Mouse (Mus musculus) heart, postnatal 0 days (tissue): ENCODE measurements around the gene Ptbp1. TPM values are rescaled to one million over a fixed set of nuclear protein-coding genes. Genes with fewer than 3 reads are reported as not detected.

Experiments used
- ATAC-seq: fragments of 200-750 bp; cut with Nextera tagmentation; 2 replicates; pipeline ENCODE4 v1.8.0; 2017; ENCODE audit warnings: low read depth, moderate number of reproducible peaks, moderate library complexity; ENCODE audit not compliant: insufficient read depth
- DNase-seq: peaks from one replicate; pipeline ENCODE4 v3.0.0-alpha.2; 2016; ENCODE audit warnings: low spot score
- H3K27ac ChIP-seq: fragments of 300-500 bp; sonication (generic); 2 replicates; pipeline ENCODE4 v1.5.1; 2014; ENCODE audit warnings: low read depth, mild to moderate bottlenecking
- H3K27me3 ChIP-seq: fragments of 300-500 bp; sonication (generic); 2 replicates; pipeline ENCODE4 v1.6.1; 2014; ENCODE audit warnings: low read length, mixed read lengths; ENCODE audit not compliant: control insufficient read depth, insufficient read depth
- H3K36me3 ChIP-seq: fragments of 300-500 bp; sonication (generic); replicated peaks from 2 replicates; pipeline ENCODE4 v1.6.1; 2014; ENCODE audit warnings: low read length, mixed read lengths; ENCODE audit not compliant: control insufficient read depth, insufficient read depth
- H3K4me1 ChIP-seq: fragments of 300-500 bp; sonication (generic); 2 replicates; pipeline ENCODE4 v1.6.1; 2014; ENCODE audit warnings: antibody characterized with exemption; ENCODE audit not compliant: control insufficient read depth, insufficient read depth
- H3K4me2 ChIP-seq: fragments of 300-500 bp; sonication (generic); 2 replicates; pipeline ENCODE4 v1.6.1; 2014; ENCODE audit warnings: low read depth, mild to moderate bottlenecking, low read length, moderate library complexity
- H3K4me3 ChIP-seq: fragments of 300-500 bp; sonication (generic); 2 replicates; pipeline ENCODE4 v1.5.1; 2014; ENCODE audit warnings: low read depth, low read length
- H3K9ac ChIP-seq: fragments of 300-500 bp; sonication (generic); replicated peaks from 2 replicates; pipeline ENCODE4 v1.6.1; 2014; ENCODE audit warnings: low read depth, low read length, mixed read lengths
- H3K9me3 ChIP-seq: fragments of 300-500 bp; sonication (generic); replicated peaks from 2 replicates; pipeline ENCODE4 v1.6.1; 2016; ENCODE audit warnings: low read length; ENCODE audit not compliant: control insufficient read depth
- CTCF ChIP-seq: IDR thresholded peaks from 2 replicates; pipeline ENCODE4 v1.5.1; 2016; ENCODE audit warnings: antibody characterized with exemption, control low read depth, low read depth
- EP300 ChIP-seq: IDR thresholded peaks from 2 replicates; pipeline ENCODE4 v1.6.1; 2016; ENCODE audit warnings: antibody characterized with exemption, low read depth
- WGBS: fragments of 180-500 bp; shearing (Covaris S2); extraction: QIAGEN DNeasy Blood & Tissue Kit; methylation state at CpG from one replicate; pipeline ENCODE4 v1.1.7; 2014; 5-methylcytosine and 5-hydroxymethylcytosine counted together
- polyA plus RNA-seq: library from polyadenylated mRNA; unstranded; fragments of >200 nt; fragmentation: Nextera tagmentation; extraction: Ambion mirVana; gene quantifications from 2 replicates; pipeline ENCODE4 v1.2.1, GENCODE M21; 2015
- total RNA-seq: library from RNA; depleted of rRNA; stranded (reverse); fragments of >200 nt; gene quantifications from 2 replicates; pipeline ENCODE4 v1.2.3, GENCODE M21; 2014; ENCODE audit warnings: low replicate concordance

Gene Ptbp1
- total and polyA plus RNA-seq, 2 experiments from 2014 or later, result 40.4 to 186 TPM

DNA sequence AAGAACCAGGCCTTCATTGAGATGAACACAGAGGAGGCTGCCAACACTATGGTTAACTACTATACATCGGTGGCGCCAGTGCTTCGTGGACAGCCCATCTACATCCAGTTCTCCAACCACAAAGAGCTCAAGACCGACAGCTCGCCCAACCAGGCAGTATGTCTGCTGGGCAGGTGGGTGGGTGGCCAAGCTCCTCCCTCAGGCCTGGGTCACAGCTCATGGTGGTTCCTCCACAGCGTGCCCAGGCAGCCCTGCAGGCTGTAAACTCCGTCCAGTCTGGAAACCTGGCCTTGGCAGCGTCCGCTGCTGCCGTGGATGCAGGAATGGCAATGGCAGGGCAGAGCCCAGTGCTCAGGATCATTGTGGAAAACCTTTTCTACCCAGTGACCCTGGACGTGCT is 4.9 kb downstream of the Ptbp1 start:
- Histone ChIP-seq H3K9me3 (no peaks in the 10 kb centered on the region), H3K9ac (no peak overlapping the region), H3K4me1 (peaks cover 39% of the 10 kb centered on the region), H3K27me3 (no peaks in the 10 kb centered on the region), H3K4me3 (no peak overlapping the region), H3K36me3 (peaks cover 64% of the 10 kb centered on the region), H3K4me2 (no peak overlapping the region), H3K27ac (0 out of 2 replicates have a peak overlapping the region, but pooled peaks have one; percentile 75)
- DNase-seq (no peak), ATAC-seq (no peak)
- TF ChIP-seq EP300 (no peak), CTCF (no peak)
- 55% methylated on average over 11 of the region's 11 CpGs for WGBS

DNA sequence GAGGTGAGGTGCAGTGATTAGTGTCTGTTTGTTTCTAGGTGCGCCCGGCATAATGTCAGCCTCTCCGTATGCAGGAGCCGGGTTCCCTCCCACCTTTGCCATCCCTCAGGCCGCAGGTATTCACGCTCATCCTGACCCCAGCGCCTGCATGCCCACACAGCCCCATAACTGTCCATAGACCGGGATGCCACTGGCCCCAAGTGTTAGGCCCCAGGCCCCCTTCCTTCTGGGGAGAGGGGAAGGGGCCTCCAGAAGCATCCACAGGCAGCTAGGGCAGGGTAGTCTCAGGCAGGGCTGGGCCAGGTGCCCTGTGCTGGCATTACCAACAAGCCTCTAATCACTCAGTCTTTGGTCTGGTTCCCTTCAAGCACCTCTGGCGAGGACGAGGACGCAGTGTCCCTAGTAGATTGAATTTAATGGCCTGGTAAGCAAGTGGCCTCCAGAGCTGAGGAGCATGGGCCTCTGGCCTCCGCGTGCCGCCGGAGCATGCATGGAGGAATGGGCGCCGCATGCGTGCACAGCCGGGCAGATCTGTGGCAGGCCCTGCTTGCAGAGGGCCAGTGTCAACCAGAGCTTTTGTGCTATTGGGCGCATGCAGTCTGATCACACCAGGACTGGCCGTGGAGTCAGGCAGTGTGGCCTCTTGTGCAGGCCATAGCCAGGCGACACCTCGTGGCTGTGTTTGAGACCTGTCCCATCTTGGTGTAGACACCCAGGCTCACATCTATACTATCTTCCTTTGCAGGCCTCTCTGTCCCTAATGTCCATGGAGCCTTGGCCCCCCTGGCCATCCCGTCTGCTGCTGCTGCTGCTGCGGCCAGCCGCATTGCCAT is 6.1 kb downstream of the Ptbp1 start:
- WGBS, result 91% methylated on average over 26 of the region's 26 CpGs
- Histone ChIP-seq H3K9me3 (no peaks in the 10 kb centered on the region), H3K36me3 (peaks cover 71% of the 10 kb centered on the region), H3K27me3 (no peaks in the 10 kb centered on the region), H3K27ac (no peak overlapping the region), H3K4me2 (no peak overlapping the region), H3K9ac (no peak overlapping the region), H3K4me3 (no peak overlapping the region), H3K4me1 (peaks cover 39% of the 10 kb centered on the region)
- ATAC-seq (no peak), DNase-seq (no peak)
- TF ChIP-seq EP300, result no peak
- TF ChIP-seq CTCF, result no peak

DNA sequence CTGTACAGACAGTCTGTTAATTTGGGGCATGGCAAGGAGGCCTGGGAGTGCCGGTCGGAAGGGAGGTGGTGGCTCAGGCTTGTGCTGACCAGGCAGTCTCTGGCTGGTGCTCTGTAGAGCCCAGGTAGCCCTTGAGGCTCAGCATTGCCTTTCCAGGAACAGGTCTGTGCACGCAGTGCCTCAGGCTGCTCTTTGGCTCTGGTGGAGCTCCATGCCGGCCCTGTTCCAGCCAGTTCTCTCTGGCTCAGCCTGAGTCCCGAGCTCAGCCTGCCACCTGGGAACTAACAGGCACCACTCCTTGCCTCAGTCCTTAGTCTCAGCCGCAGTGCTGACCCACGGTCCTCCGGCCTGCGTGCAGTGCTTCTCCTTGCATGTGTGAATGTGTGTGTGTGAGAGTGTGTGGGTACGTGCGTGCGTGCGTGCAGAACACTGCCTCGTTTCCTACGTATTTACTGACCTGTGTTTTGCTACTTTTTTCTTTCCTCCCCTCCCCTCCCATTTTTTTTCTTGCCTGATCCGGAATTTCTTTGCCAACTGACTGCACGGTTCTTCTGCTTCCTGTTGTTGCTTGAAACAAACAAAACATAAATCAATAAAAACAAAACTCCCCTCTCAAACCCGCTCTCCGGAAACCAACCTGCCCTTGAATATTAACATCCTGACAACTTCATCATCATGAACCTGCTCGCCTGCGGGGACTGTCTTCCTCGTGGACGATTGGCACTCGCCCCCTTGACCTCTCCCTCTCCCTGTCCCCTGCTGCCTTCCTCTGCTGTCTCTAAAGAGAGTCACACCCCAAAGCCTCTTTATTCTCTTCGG is 7.2 kb downstream of the Ptbp1 start:
- Histone ChIP-seq H3K27me3 (no peaks in the 10 kb centered on the region), H3K9ac (no peak overlapping the region), H3K36me3 (peaks cover 71% of the 10 kb centered on the region), H3K9me3 (no peaks in the 10 kb centered on the region), H3K4me3 (no peak overlapping the region), H3K27ac (no peak overlapping the region), H3K4me2 (no peak overlapping the region), H3K4me1 (peaks cover 32% of the 10 kb centered on the region)
- DNase-seq (no peak), ATAC-seq (no peak)
- WGBS, result 77% methylated on average over 25 of the region's 25 CpGs
- TF ChIP-seq CTCF (no peak), EP300 (no peak)

DNA sequence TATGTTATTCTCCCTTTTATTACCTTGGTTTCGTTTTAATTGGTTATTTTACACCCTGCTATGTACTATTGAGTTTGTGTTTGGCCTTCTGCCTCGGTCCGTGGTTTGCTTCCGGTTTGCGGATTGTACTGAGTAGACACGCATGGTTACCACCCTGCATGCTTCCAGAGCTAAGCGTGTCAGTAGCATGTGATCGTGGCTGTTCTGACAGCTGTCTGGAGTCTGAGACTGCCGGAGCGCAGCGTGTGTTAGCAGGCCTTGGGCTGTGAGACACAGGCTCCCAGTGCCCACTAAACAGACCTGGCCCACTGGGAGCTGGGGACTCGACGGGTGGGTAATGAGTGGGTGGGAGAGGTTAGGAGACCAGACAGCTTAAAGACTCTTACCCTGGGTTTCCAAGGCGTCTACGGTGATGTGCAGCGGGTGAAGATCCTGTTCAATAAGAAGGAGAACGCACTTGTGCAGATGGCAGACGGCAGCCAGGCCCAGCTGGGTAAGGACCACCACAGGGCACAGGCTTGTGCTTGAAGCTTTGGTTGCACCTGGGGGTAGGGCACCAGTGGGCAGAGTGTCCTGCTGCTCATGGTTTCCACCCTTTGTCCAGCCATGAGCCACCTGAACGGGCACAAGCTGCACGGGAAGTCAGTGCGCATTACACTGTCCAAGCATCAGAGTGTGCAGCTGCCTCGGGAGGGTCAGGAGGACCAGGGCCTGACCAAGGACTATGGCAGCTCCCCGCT is 8.0 kb downstream of the Ptbp1 start:
- H3K27me3 ChIP-seq, result no peaks in the 10 kb centered on the region
- no peak overlapping the region for H3K9ac ChIP-seq
- no peak for TF ChIP-seq CTCF
- no peak for TF ChIP-seq EP300
- H3K27ac ChIP-seq, result no peak overlapping the region
- H3K4me1 ChIP-seq, result peaks cover 24% of the 10 kb centered on the region
- ATAC-seq (no peak), DNase-seq (no peak)
- no peak overlapping the region for H3K4me3 ChIP-seq
- no peaks in the 10 kb centered on the region for H3K9me3 ChIP-seq
- 89% methylated on average over 23 of the region's 23 CpGs for WGBS
- H3K36me3 ChIP-seq, result peaks cover 66% of the 10 kb centered on the region
- H3K4me2 ChIP-seq, result no peak overlapping the region

DNA sequence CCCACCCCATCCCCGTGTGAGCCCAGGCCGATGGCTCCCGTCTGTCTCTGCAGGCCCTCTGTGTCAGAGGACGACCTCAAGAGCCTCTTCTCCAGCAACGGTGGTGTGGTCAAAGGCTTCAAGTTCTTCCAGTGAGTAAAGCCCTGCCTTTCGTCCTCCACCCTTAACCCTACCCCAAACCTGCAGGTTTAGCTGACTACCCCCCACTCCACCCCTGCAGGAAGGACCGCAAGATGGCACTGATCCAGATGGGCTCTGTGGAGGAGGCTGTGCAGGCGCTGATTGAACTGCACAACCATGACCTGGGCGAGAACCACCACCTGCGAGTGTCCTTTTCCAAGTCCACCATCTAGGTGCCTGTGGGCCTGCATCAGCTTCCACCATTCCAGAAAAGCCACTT is 8.7 kb downstream of the Ptbp1 start:
- TF ChIP-seq EP300, result no peak
- TF ChIP-seq CTCF, result no peak
- Histone ChIP-seq H3K9me3 (no peaks in the 10 kb centered on the region), H3K4me3 (no peak overlapping the region), H3K27me3 (no peaks in the 10 kb centered on the region), H3K9ac (no peak overlapping the region), H3K36me3 (peaks cover 63% of the 10 kb centered on the region), H3K4me2 (no peak overlapping the region), H3K4me1 (peaks cover 17% of the 10 kb centered on the region), H3K27ac (no peak overlapping the region)
- WGBS, result 58% methylated on average over 10 of the region's 10 CpGs
- DNase-seq (no peak), ATAC-seq (no peak)
